Mouse (Mus musculus): ENCODE data around the gene Mllt1.

DNA sequence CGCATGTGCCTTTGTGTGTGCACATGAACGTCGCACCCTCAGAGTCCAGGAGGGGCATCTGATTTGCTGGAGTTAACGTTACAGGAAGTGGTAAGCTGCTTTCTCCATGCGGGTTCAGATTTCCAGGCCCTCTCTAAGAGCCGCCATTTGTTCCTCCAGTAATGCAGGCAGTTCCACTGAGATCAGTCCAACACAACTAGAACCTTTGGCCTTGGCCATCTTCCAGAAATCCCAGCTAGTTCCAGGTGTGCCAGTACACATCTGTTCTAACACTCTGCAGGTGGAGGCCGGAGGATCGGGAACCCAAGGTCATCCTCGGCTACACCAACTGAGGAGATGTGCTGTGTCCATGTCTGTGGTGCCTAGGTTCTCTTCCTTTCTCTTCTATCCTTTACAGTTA lies 49.7 kb upstream of the Mllt1 start:
- TF ChIP-seq POLR2A (IDR thresholded peaks at IDR 0.05; ENCODE audit: control insufficient read depth in 1 of 2, insufficient read depth in 1 of 2, low read depth in 1 of 2, low read length in 2 of 2, poor library complexity in 1 of 2) (no peak), HCFC1 (IDR thresholded peaks at IDR 0.05; ENCODE audit: low read depth, low read length) (no peak), CTCF (IDR thresholded peaks at IDR 0.05 in 2 of 3, conservative IDR thresholded peaks at IDR 0.05 in 1 of 3; ENCODE audit: control insufficient read depth in 1 of 3, insufficient read depth in 1 of 3, low read depth in 2 of 3, low read length in 3 of 3, poor library complexity in 1 of 3, severe bottlenecking in 1 of 3) (no peak), EP300 (IDR thresholded peaks at IDR 0.05; ENCODE audit: low read depth in 1 of 2, low read length in 2 of 2) (no peak), RCOR1 (IDR thresholded peaks at IDR 0.05; ENCODE audit: low read depth, low read length) (no peak), GATA1 (IDR thresholded peaks at IDR 0.05; ENCODE audit: low read depth, low read length) (no peak), BHLHE40 (IDR thresholded peaks at IDR 0.05; ENCODE audit: borderline replicate concordance, low read depth, low read length) (no peak), RAD21 (IDR thresholded peaks at IDR 0.05; ENCODE audit: low read depth, low read length) (no peak)
